Mouse (Mus musculus) layer of hippocampus, adult 6 months (tissue): ENCODE results near the gene Fosl2. TPM values are rescaled to one million over a fixed set of nuclear protein-coding genes. Genes with fewer than 3 reads are reported as not detected.

Experiments used
- long read RNA-seq, 2 experiments: library from polyadenylated mRNA; unstranded; transcript quantifications; one replicate each; pipeline ENCODE4 v2.0.0; 2019 to 2020
- polyA plus RNA-seq: library from polyadenylated mRNA; unstranded; fragments of <200 nt; fragmentation: Nextera tagmentation; gene quantifications from 2 replicates; pipeline ENCODE4 v1.2.3, GENCODE M21; 2021

Fosl2 gene
- polyA plus RNA-seq: 5.2 and 6.1 TPM in 2 replicates
- long read RNA-seq, experiment 1, partial matches to known transcripts: 0 of 14 reads
- long read RNA-seq, experiment 1, other reads (novel, unspliced or antisense): 14 of 14 reads
- long read RNA-seq, experiment 2, full-length matches to known transcripts: 1 of 28 reads
- long read RNA-seq, experiment 2, partial matches to known transcripts: 27 of 28 reads
- long read RNA-seq, experiment 2, other reads (novel, unspliced or antisense): 0 of 28 reads

GRCm38 (mm10) chr5:32135336-32136206 lies at the start of gene Fosl2:
Fosl2 (plus strand) TSS chr5:32135801.

Other genes with a start within 250 kb of the Fosl2 start
- gene Plb1, start 96.9 kb downstream of the Fosl2 start, polyA plus RNA-seq: 1.6 and 1.7 TPM in 2 replicates